Mouse (Mus musculus): ENCODE measurements around the gene Gm30302.

Gene Gm30302

GRCm38 (mm10) chr13:49738011-49738410 lies 60.8 kb downstream of the Gm30302 start:
- no peak for DNase-seq (ENCODE audit: low read depth, low spot score)

- DNase-seq (ENCODE audit: low read depth, low spot score) = no peak
Observed at GRCm38 (mm10) chr13:49736430-49736829, 62.4 kb downstream of the Gm30302 start.
